Mouse (Mus musculus) brain, embryonic 14.5 days (tissue): ENCODE data around the gene Kcnb1. TPM values are rescaled to one million over a fixed set of nuclear protein-coding genes. Genes with fewer than 3 reads are reported as not detected.
"Not testable (repeated sequence)": the region's sequence is repeated elsewhere in the genome, so short reads cannot be mapped to it uniquely, and the experiment has no call there.

Experiments
- DNase-seq: peaks from one replicate; pipeline ENCODE4 v3.0.0-alpha.2; 2011; ENCODE audit warnings: low read depth
- CTCF ChIP-seq: fragments of 200-500 bp; IDR thresholded peaks from 2 replicates; pipeline ENCODE4 v1.5.1; 2012; ENCODE audit warnings: inconsistent platforms, mild to moderate bottlenecking, moderate library complexity, borderline replicate concordance; ENCODE audit not compliant: insufficient read depth, insufficient read length; ENCODE audit errors: extremely low read depth
- POLR2A ChIP-seq: fragments of 200-500 bp; IDR thresholded peaks from 2 replicates; pipeline ENCODE4 v1.6.1; 2012; ENCODE audit warnings: mild to moderate bottlenecking, inconsistent platforms, borderline replicate concordance; ENCODE audit not compliant: poor library complexity, insufficient read depth, insufficient read length, severe bottlenecking; ENCODE audit errors: extremely low read depth
- polyA plus RNA-seq: library from polyadenylated mRNA; depleted of rRNA; stranded (reverse); fragments of >200 nt; gene quantifications from 2 replicates; pipeline ENCODE4 v1.2.3, GENCODE M21; 2012

The Kcnb1 gene
- polyA plus RNA-seq, 1 experiment = 9.2 TPM

DNA sequence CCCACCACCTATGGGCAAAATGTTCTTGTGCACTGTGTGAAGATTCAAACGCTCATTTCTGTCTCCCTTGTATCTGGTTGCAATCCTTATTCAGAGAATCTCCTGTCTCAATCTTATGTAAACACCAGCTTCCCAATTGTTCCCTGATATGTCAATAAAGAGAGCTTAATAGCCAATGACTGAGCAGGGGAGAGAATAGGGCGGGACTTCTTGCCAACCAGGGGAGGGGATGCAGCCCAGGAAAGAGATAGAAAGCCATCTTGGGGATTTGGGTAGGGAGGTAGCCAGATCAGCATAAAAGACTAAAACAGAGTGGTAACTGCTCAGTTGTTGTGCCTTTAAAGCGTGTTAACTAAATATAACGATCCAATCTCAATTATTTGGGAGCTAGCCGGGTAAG is 30.8 kb upstream of the Kcnb1 start:
- no peak for TF ChIP-seq CTCF
- TF ChIP-seq POLR2A = no peak
- no peak for DNase-seq

- DNase-seq = peak; percentile 94
- TF ChIP-seq POLR2A (no peak), CTCF (peak; percentile 94)
These were observed 29.3 kb upstream of the Kcnb1 start for GRCm38 (mm10) chr2:167219154-167219775.

DNA sequence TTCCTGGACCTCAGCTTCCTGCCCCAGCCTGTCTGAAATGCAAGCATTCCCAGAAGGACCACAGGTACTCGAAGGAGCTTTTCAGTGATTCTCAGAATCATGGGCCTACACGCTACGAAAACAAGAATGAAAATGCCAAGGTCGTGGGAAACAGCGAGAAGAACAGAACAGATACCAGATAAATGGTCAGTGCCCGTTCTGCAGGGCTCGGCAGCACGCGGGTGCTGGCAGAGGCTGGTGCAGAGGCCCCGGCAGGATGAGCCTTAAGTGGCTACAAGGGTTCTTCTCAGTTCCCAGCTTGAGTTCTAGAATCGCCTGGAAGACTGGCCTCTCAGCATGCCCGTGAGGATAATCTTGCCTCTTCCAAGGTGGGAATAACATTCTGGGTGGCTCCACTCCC is 23.7 kb upstream of the Kcnb1 start:
- DNase-seq = no peak
- TF ChIP-seq CTCF = no peak
- no peak for TF ChIP-seq POLR2A

- DNase-seq = no peak
- no peak for TF ChIP-seq POLR2A
- peak; percentile 40; the same call in 1 of the 2 replicates for TF ChIP-seq CTCF
These were observed 23.1 kb upstream of the Kcnb1 start for GRCm38 (mm10) chr2:167213076-167213475.

- DNase-seq = no peak
- TF ChIP-seq CTCF (no peak), POLR2A (no peak)
These were observed 22.6 kb upstream of the Kcnb1 start for GRCm38 (mm10) chr2:167212551-167212950.

DNA sequence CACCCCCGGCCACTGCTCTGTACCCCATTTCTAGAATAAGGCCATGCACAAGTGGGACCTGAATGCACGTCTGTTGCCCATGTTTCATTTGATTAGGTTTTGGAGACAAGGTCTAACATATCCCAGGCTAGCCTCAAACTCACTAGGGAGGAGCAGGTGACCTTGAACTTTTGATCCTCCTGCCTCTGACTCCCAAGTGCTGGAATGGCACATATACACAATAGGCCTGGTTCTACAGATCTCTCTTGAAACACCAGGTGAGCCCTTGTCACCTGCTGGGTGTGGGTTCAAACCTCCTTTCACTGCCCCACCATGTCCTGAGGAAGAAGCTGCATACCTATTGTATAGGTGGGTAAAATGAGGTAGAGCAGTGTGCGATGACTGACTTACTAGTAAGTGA is 22.1 kb upstream of the Kcnb1 start:
- TF ChIP-seq POLR2A (no peak), CTCF (no peak)
- no peak for DNase-seq

DNA sequence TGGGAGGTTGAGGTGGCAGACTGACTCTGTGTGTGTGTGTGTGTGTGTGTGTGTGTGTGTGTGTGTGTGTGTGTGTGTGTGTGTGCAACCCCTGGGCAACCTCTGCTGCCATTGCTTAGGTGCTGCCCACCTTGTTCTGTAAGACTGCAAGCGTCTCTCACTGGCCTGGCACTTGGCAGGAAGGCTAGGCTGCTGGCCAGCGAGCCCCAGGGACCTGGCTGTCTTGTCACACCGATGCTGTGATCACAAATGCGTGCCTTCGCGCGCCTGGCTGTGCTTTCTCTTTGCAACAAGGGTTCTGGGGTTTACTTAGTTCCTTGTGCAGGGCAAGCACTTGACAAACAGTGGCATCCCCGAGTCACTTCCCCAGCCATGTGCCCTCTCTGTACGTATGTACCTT is 19.9 kb upstream of the Kcnb1 start:
- TF ChIP-seq CTCF = no peak
- no peak for DNase-seq

DNA sequence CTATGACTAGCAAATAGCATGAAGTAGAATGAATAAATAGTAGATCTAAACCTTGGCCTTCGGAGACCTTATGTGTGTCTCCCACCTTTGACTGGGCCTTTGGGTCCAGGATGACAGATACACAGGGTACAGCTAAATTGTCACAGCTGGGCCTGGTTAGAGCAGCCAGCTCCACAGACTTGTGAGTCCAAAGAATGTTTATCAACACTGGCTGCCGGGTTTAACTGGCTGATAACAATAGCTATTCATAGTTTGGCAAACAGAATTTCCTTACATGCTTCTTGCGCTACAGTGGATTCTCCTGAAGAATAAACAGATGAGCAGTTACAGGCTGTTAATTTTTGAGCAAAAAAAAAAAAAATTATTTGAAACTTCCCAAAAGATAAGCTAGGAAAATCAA is 19.0 kb upstream of the Kcnb1 start:
- DNase-seq = no peak
- TF ChIP-seq CTCF (no peak), POLR2A (no peak)

GRCm38 (mm10) chr2:167205918-167206629 is 16.1 kb upstream of the Kcnb1 start:
- DNase-seq = no peak
- no peak for TF ChIP-seq POLR2A
- no peak for TF ChIP-seq CTCF

- DNase-seq = not testable (repeated sequence)
These were observed 14.7 kb upstream of the Kcnb1 start for GRCm38 (mm10) chr2:167204686-167205085.

DNA sequence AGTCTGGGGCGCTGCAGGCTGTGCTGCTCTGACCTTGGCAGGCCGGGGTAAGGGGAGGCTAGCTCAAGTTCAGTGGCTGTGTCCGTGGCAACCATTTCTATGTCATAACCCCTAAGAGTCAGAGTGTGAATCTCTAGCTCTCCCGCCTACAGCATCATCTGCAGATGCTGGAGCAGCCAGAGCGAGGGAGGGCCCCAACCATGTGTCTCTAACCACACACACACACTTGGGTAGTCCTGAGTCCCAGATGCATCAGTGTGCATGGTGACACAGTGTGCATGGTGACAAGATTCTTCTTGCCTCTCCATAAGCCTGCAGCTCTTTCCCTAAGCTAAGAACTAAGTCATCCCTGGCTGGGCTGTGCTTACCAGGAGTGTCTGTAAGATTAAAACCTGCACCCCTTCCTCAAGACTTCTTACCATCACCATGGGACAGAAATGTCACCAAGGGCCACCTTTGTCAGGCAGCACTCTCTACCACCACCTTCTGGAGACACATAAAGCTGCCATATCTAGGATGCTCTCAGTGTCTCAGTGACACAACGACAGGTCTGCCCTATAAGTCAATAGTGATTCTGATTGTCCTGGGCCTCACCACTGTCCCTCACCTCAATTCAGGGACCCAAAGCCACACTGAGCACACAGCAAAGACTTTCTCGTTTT is 13.7 kb upstream of the Kcnb1 start:
- peak; percentile 28 for DNase-seq
- TF ChIP-seq POLR2A (no peak), CTCF (peak; percentile 28; the same call in 1 of the 2 replicates)

- TF ChIP-seq POLR2A = no peak
- DNase-seq = peak; percentile 93
These were observed 11.7 kb upstream of the Kcnb1 start for GRCm38 (mm10) chr2:167201463-167202291.

GRCm38 (mm10) chr2:167198660-167199427 is 8.9 kb upstream of the Kcnb1 start:
- no peak for TF ChIP-seq CTCF
- no peak for DNase-seq

- TF ChIP-seq CTCF = no peak
- no peak for TF ChIP-seq POLR2A
- no peak for DNase-seq
These were observed 3.4 kb upstream of the Kcnb1 start for GRCm38 (mm10) chr2:167193361-167193760.
